Mouse (Mus musculus) olfactory bulb, adult 2 months (tissue): ENCODE results near the gene Spata13. TPM values are rescaled to one million over a fixed set of nuclear protein-coding genes. Genes with fewer than 3 reads are reported as not detected.

Experiments
- H3K27ac ChIP-seq: fragments of 200-500 bp; 2 replicates; pipeline ENCODE4 v1.5.1; 2012; ENCODE audit warnings: low read depth, low read length; ENCODE audit not compliant: insufficient read depth
- H3K4me1 ChIP-seq: fragments of 200-500 bp; 2 replicates; pipeline ENCODE4 v1.6.1; 2012; ENCODE audit warnings: low read length; ENCODE audit not compliant: control insufficient read depth, insufficient read depth
- H3K4me3 ChIP-seq: fragments of 200-500 bp; 2 replicates; pipeline ENCODE4 v1.5.1; 2012; ENCODE audit warnings: mild to moderate bottlenecking, low read depth, low read length, moderate library complexity; ENCODE audit not compliant: insufficient read depth
- CTCF ChIP-seq: fragments of 200-500 bp; IDR thresholded peaks from 2 replicates; pipeline ENCODE4 v1.5.1; 2012; ENCODE audit warnings: low read depth, mild to moderate bottlenecking, low read length, moderate library complexity; ENCODE audit not compliant: insufficient read depth
- POLR2A ChIP-seq: fragments of 200-500 bp; IDR thresholded peaks from 2 replicates; pipeline ENCODE4 v1.6.1; 2012; ENCODE audit warnings: mild to moderate bottlenecking, low read depth, low read length, moderate library complexity; ENCODE audit not compliant: insufficient read depth
- WGBS: fragments of 180-500 bp; shearing (Covaris S2); methylation state at CpG from one replicate; pipeline ENCODE4 v1.1.7; 2018; 5-methylcytosine and 5-hydroxymethylcytosine counted together
- polyA plus RNA-seq: library from polyadenylated mRNA; stranded (reverse); fragments of >200 nt; gene quantifications from 2 replicates; pipeline ENCODE4 v1.2.4, GENCODE M21; 2012; ENCODE audit warnings: low replicate concordance; ENCODE audit not compliant: missing spikeins, insufficient read depth, insufficient read length

The Spata13 gene
- polyA plus RNA-seq, 1 experiment: not detected

DNA sequence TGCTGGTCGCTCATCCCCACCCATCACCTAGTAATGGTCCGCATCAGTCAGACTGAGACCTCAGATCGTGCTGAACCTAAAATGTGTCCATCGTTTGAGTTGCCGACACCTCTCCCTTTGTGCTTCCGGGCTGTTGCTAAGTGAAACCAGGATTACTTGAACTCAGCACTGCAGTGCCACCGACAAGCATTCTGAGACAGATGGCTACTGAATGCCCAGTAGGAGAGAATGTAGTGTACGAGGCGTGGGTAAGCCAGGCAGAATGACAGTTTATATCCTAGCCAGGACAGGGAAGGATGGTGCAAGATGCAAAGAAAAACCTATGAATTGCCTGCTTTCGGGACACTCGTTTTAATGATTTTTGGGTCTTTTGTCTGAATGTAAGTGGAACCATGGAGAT is 52.9 kb downstream of the Spata13 start:
- Histone ChIP-seq H3K4me3 (no peak overlapping the region), H3K4me1 (peaks cover 25% of the 10 kb centered on the region), H3K27ac (no peak overlapping the region)
- WGBS: 76% methylated on average over 11 of the region's 11 CpGs
- no peak for TF ChIP-seq CTCF
- TF ChIP-seq POLR2A: no peak

DNA sequence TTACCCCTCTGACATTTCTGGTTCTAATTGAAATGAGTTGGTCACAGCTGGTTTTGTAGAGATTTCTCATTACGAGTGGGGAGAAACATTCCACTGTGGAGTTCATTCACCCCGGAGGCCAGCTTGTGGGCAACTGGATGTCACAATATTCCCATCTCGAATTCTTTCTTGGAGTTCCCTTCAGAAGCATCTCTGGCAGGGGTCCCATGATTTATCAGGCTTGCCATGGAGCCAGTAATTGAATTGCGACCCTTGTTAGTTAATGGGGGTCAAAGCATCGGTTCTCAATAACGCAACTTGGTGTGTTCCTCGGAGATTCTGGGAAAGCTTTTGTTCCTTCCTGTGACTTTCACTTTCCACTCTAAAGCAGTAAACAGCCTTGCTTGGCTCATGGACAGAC is 53.4 kb downstream of the Spata13 start:
- 44% methylated on average over 7 of the region's 7 CpGs for WGBS
- TF ChIP-seq CTCF (no peak), POLR2A (no peak)
- no peak overlapping the region for H3K27ac ChIP-seq
- peaks cover 27% of the 10 kb centered on the region for H3K4me1 ChIP-seq
- H3K4me3 ChIP-seq: no peak overlapping the region

DNA sequence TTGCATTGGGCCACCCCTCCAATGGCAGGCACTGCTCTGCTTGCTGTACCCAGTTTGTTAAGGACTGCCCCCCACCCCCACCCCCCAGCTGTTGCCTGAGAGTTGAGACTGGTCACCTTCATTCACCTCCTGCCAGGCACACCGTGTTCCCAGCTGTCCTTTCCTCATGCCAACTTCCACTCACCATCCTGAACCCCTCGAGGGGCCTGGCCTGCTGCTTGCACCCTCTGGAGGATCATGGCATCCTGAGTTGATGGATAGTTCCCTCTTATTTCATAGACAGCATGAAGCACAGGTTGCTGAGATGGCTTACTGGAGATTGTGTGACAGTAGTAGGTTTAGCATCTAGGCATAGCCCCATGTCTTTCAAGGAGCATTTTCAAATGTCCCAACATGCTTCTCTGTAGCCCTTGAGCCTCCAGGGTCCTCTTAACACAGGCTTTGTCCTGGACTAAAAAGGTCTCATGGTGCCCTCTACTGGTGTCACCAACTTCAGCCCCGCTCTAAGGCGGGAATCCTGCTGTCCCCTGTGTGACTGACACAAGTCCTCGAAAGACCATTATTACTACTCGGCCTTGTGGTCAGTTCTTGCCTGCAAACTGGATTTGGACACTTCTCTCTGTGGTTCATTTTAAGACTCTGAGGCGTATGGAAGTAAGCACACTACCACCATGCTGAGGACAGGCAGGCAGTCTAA is 54.9 kb downstream of the Spata13 start:
- TF ChIP-seq CTCF (peak; percentile 33; the same call in 1 of the 2 replicates), POLR2A (no peak)
- Histone ChIP-seq H3K4me3 (no peak overlapping the region), H3K27ac (no peak overlapping the region), H3K4me1 (peaks cover 25% of the 10 kb centered on the region)
- whole genome bisulfite sequencing: 31% methylated on average over 7 of the region's 7 CpGs

DNA sequence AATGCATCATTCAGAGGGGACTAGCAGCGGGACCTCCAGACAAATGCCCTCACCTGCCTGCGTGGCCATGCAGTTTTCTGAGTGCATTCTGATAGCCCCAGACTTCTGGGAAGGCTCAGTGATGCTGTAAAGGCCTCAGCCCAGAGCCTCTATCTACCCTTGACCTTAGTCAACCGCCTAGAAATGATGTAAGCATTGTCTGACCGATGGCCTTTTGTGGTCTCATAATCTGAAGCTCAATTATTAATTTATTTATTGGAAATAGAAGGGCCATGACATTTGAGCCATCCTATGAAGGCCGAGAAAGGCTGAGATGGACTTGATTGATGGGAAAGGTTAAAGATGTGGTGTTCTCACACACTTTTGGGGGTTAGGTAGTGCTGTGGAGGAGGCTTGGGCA is 56.0 kb downstream of the Spata13 start:
- H3K4me3 ChIP-seq: no peak overlapping the region
- H3K4me1 ChIP-seq: peaks cover 31% of the 10 kb centered on the region
- H3K27ac ChIP-seq: no peak overlapping the region
- WGBS: 91% methylated on average over 5 of the region's 5 CpGs
- TF ChIP-seq POLR2A (no peak), CTCF (no peak)

DNA sequence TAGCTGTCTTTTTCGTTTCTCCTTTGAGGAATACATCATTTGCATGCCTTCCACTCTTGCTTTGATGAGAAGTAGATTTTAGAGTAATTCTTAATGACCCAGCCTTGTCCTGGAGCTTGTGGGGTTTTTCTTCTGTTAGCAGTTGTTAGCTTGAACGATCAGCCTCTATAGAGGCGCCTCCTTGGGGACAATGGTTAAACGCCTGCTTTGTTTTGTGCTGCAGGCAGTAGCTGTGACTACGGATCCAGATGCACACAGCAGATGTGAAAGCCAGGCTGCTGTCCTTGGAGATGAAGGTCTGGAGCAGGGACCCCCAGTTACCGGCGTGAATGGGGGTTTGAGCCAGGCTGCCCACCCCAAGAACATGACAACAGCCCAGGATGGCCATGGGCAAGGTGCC is 56.8 kb downstream of the Spata13 start:
- no peak overlapping the region for H3K4me3 ChIP-seq
- peaks cover 31% of the 10 kb centered on the region for H3K4me1 ChIP-seq
- TF ChIP-seq POLR2A: no peak
- TF ChIP-seq CTCF: no peak
- H3K27ac ChIP-seq: no peak overlapping the region
- 50% methylated on average over 7 of the region's 7 CpGs for WGBS

DNA sequence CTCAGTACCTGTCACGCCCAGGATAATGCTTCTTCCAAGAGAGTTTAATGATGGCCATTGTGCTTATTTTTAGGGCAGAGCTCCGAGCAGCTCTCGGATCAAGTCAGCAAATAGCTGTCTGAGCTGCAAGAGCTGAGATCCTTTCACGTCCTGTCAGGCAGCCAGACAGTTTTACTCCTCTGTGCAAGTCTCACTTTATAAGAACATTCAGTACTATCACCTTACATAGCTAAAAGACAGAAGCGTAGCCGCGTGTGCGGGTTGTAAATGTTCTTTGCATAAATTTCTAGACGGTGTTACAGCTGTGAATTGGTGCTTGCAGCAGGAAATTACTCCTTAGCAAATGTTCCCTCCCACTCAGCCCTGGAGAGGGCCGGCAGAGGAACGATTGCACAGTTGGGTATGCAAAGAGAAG is 59.3 kb downstream of the Spata13 start:
- TF ChIP-seq POLR2A (no peak), CTCF (no peak)
- 13% methylated on average over 11 of the region's 11 CpGs for WGBS
- Histone ChIP-seq H3K4me1 (peaks cover 31% of the 10 kb centered on the region), H3K4me3 (no peak overlapping the region), H3K27ac (peak overlapping the region; percentile 35; the same call in 1 of the 2 replicates)

DNA sequence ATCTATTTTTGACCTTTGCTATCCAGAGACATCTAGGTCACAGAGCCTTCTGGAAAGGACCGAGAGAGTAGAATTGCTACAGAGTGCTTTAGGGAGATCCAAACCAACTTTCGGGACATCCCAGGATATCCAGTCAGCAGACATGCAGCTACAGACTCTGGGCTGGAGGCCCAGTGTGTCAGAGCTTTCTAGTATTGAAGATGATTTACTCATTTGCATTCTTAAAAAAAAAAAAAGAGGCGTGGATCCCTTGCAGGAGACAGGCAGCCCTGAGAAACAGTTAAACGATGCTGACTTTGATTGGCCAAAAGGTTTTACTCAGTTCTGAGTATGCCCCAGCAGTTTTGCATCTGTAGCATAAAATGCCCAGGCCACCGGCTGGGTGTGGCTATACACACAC is 59.9 kb downstream of the Spata13 start:
- TF ChIP-seq POLR2A (no peak), CTCF (no peak)
- 53% methylated on average over 5 of the region's 5 CpGs for WGBS
- Histone ChIP-seq H3K27ac (peak overlapping the region; percentile 35; the same call in 1 of the 2 replicates), H3K4me1 (peaks cover 28% of the 10 kb centered on the region), H3K4me3 (no peak overlapping the region)

DNA sequence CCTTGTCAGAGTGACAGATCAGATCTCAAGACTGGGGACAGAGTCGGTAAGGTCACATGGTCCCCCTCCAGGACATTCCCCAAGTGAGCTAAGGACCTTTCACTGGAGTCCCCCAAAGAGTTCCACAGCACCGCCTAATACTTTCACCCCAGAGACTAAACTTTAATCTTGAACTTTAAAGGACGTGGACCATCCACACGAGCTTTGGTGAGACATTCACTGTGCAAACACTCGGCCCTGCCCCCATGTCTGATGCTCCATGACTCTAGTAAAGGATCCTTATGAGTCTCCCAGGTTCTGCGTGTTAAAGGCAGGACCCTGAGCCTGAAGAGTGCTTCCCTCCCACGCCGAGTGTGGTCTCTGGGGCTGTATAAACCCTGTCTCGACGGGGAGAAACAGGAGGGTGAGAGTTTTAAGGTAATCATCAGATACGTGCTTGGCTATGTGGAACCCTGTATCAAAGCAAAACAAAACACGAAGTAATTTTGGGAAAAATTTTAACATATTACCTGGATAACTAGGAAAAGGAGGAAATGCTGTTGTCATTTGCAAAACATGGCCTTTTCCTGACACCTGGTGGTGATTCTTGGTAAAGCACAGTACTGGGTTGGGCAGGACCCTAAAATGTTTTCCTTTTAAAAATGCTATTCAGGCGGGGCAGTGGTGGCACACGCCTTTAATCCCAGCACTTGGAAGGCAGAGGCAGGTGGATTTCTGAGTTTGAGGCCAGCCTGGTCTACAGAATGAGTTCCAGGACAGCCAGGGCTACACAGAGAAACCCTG is 60.6 kb downstream of the Spata13 start:
- TF ChIP-seq CTCF: no peak
- no peak for TF ChIP-seq POLR2A
- Histone ChIP-seq H3K4me3 (no peak overlapping the region), H3K27ac (peak overlapping the region; percentile 35; the same call in 1 of the 2 replicates), H3K4me1 (peaks cover 28% of the 10 kb centered on the region)
- WGBS: 62% methylated on average over 14 of the region's 14 CpGs

DNA sequence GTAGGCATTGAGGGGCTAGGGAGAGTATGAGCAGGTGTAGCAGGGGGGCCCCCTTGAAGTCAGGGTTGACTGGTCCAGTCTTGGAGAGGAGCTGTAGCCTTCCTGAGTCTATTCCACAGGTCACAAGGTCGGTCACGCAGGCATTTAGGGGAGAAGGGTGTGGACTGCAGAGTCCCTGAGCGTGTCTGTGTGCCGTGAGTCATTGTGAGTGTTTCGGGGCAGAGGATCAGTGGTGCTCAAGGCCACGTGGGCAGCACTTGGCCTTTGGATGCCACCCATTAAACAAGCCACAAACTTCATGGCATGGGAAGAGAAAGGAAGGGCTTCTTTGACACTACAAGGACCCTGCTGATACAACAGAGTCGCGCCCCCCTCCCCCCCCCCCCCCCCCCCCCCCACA is 63.5 kb downstream of the Spata13 start:
- Histone ChIP-seq H3K4me1 (peaks cover 9% of the 10 kb centered on the region), H3K4me3 (no peak overlapping the region), H3K27ac (no peak overlapping the region)
- TF ChIP-seq CTCF (no peak), POLR2A (no peak)
- 76% methylated on average over 6 of the region's 8 CpGs for WGBS
